In the genomic region with DNA sequence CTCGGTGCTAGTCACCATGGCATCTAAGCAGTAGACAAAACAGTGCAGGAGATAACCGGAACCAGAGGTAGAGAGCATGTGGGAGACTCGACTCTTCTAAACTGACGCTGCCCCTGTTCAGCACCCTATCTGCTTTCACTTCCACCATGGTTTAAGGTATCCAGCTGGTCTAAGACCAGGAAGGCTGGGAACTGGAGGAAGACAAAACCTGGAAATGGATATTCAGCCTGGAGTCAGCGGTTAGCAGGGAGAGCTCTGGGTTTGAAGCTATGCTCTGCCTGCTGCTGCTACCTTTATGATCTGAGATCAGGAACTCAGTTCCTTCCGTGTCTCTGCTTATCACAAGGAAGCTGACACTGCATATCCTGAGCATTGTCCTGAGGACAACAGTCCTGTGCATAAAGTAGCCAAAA, we compare ENCODE assay signal across 10 mouse cellular contexts. TPM values are rescaled to one million over a fixed set of nuclear protein-coding genes. Genes with fewer than 3 reads are reported as not detected.
DNase-seq lines count a peak whose midpoint lies in the region; ATAC-seq lines count a peak whose summit lies in the region.
"Had no signal": no experiment of that assay in that cellular context is flagged by ENCODE, and none has a peak within 500 bp of the region (broad histone marks: within the 10 kb centered on the region; RNA-seq: fewer than 3 reads in every experiment).

No protein-coding gene starts in this region.

- no peak overlapping the region for H3K9ac ChIP-seq in forebrain, embryonic 14.5 days (ENCODE audit: low read length)
- H3K9ac ChIP-seq in forebrain, embryonic 12.5 days: no peak overlapping the region
- no peak overlapping the region for H3K9ac ChIP-seq in intestine, embryonic 16.5 days (ENCODE audit: low read depth, low read length)
- no peak overlapping the region for H3K9ac ChIP-seq in liver, embryonic 12.5 days
- no peak overlapping the region for H3K9ac ChIP-seq in midbrain, embryonic 16.5 days (ENCODE audit: low read depth, low read length)

- H3K4me1 ChIP-seq in forebrain, embryonic 14.5 days (ENCODE audit: control insufficient read depth, insufficient read depth, low read length): peaks cover 3% of the 10 kb centered on the region; the same call in 1 of the 2 replicates
- H3K4me1 ChIP-seq in forebrain, embryonic 12.5 days: peaks cover 5% of the 10 kb centered on the region
- peaks cover 25% of the 10 kb centered on the region for H3K4me1 ChIP-seq in embryonic facial prominence, embryonic 10.5 days
- H3K4me1 ChIP-seq in intestine, embryonic 16.5 days (ENCODE audit: control insufficient read depth, insufficient read depth, low read length): peaks cover 15% of the 10 kb centered on the region
- H3K4me1 ChIP-seq in liver, embryonic 12.5 days: peaks cover 83% of the 10 kb centered on the region
- H3K4me1 ChIP-seq in midbrain, embryonic 16.5 days (ENCODE audit: control insufficient read depth, insufficient read depth, low read length): peaks cover 8% of the 10 kb centered on the region; the same call in 1 of the 2 replicates

- peaks cover 14% of the 10 kb centered on the region for H3K36me3 ChIP-seq in forebrain, embryonic 14.5 days (ENCODE audit: control insufficient read depth, insufficient read depth, low read length)
- peaks cover 11% of the 10 kb centered on the region; the same call in 1 of the 2 replicates for H3K36me3 ChIP-seq in forebrain, embryonic 12.5 days (replicated peaks)
- H3K36me3 ChIP-seq in embryonic facial prominence, embryonic 10.5 days (replicated peaks): peaks cover 12% of the 10 kb centered on the region
- no peaks in the 10 kb centered on the region for H3K36me3 ChIP-seq in intestine, embryonic 16.5 days (ENCODE audit: control insufficient read depth, insufficient read depth, low read length)
- peaks cover 25% of the 10 kb centered on the region for H3K36me3 ChIP-seq in liver, embryonic 12.5 days
- no peaks in the 10 kb centered on the region for H3K36me3 ChIP-seq in midbrain, embryonic 16.5 days (ENCODE audit: control insufficient read depth, insufficient read depth, low read length)

- no peak overlapping the region for H3K4me3 ChIP-seq in forebrain, embryonic 14.5 days (ENCODE audit: low read depth, low read length)
- no peak overlapping the region for H3K4me3 ChIP-seq in forebrain, embryonic 12.5 days (replicated peaks)
- H3K4me3 ChIP-seq in embryonic facial prominence, embryonic 10.5 days: no peak overlapping the region
- H3K4me3 ChIP-seq in intestine, embryonic 16.5 days (ENCODE audit: low read length): no peak overlapping the region
- H3K4me3 ChIP-seq in liver, embryonic 12.5 days: no peak overlapping the region
- no peak overlapping the region for H3K4me3 ChIP-seq in midbrain, embryonic 16.5 days (ENCODE audit: low read depth, low read length)

- 75% methylated on average over 6 of the region's 6 CpGs for WGBS in forebrain, embryonic 14.5 days
- WGBS in forebrain, embryonic 12.5 days: 75% methylated on average over 6 of the region's 6 CpGs
- 65% methylated on average over 6 of the region's 6 CpGs for WGBS in embryonic facial prominence, embryonic 10.5 days
- WGBS in intestine, embryonic 16.5 days: 40% methylated on average over 6 of the region's 6 CpGs
- 18% methylated on average over 6 of the region's 6 CpGs for WGBS in liver, embryonic 12.5 days (ENCODE audit: insufficient replicate concordance)
- WGBS in midbrain, embryonic 16.5 days: 69% methylated on average over 6 of the region's 6 CpGs

- no peaks in the 10 kb centered on the region for H3K27me3 ChIP-seq in forebrain, embryonic 14.5 days (replicated peaks; ENCODE audit: control insufficient read depth, insufficient read depth, low read length)
- no peaks in the 10 kb centered on the region for H3K27me3 ChIP-seq in forebrain, embryonic 12.5 days
- H3K27me3 ChIP-seq in embryonic facial prominence, embryonic 10.5 days (replicated peaks; ENCODE audit: low read depth, poor library complexity, severe bottlenecking): no peaks in the 10 kb centered on the region
- no peaks in the 10 kb centered on the region for H3K27me3 ChIP-seq in intestine, embryonic 16.5 days (replicated peaks; ENCODE audit: control insufficient read depth, insufficient read depth, low read length)
- no peaks in the 10 kb centered on the region for H3K27me3 ChIP-seq in liver, embryonic 12.5 days (replicated peaks)
- no peaks in the 10 kb centered on the region for H3K27me3 ChIP-seq in midbrain, embryonic 16.5 days (ENCODE audit: control insufficient read depth, insufficient read depth, low read depth, low read length)

- ATAC-seq in forebrain, embryonic 14.5 days: peak; percentile 61; the same call in 1 of the 2 replicates
- no peak for ATAC-seq in forebrain, embryonic 12.5 days (ENCODE audit: low FRiP score)
- ATAC-seq in intestine, embryonic 16.5 days: peak; percentile 53; the same call in 1 of the 2 replicates
- peak; percentile 33 for ATAC-seq in liver, embryonic 12.5 days
- ATAC-seq in midbrain, embryonic 16.5 days: no peak

- no peak overlapping the region for H3K27ac ChIP-seq in forebrain, embryonic 14.5 days (ENCODE audit: low read depth, low read length)
- no peak overlapping the region for H3K27ac ChIP-seq in forebrain, embryonic 12.5 days
- H3K27ac ChIP-seq in embryonic facial prominence, embryonic 10.5 days (replicated peaks): no peak overlapping the region
- H3K27ac ChIP-seq in intestine, embryonic 16.5 days (ENCODE audit: low read length): no peak overlapping the region
- H3K27ac ChIP-seq in liver, embryonic 12.5 days: 0 out of 2 replicates have a peak overlapping the region, but pooled peaks have one; percentile 18
- H3K27ac ChIP-seq in midbrain, embryonic 16.5 days (ENCODE audit: low read length): no peak overlapping the region

- no peak overlapping the region for H3K4me2 ChIP-seq in forebrain, embryonic 14.5 days (ENCODE audit: low read length)
- H3K4me2 ChIP-seq in forebrain, embryonic 12.5 days: no peak overlapping the region
- H3K4me2 ChIP-seq in intestine, embryonic 16.5 days (ENCODE audit: low read depth, low read length): no peak overlapping the region
- H3K4me2 ChIP-seq in liver, embryonic 12.5 days: peak overlapping the region; percentile 40
- no peak overlapping the region for H3K4me2 ChIP-seq in midbrain, embryonic 16.5 days (ENCODE audit: low read length)

- no peaks in the 10 kb centered on the region for H3K9me3 ChIP-seq in forebrain, embryonic 14.5 days (replicated peaks; ENCODE audit: control insufficient read depth, low read length)
- H3K9me3 ChIP-seq in forebrain, embryonic 12.5 days: no peaks in the 10 kb centered on the region
- H3K9me3 ChIP-seq in embryonic facial prominence, embryonic 10.5 days: no peaks in the 10 kb centered on the region
- H3K9me3 ChIP-seq in intestine, embryonic 16.5 days (ENCODE audit: control insufficient read depth, low read length): no peaks in the 10 kb centered on the region
- no peaks in the 10 kb centered on the region for H3K9me3 ChIP-seq in liver, embryonic 12.5 days (replicated peaks)
- H3K9me3 ChIP-seq in midbrain, embryonic 16.5 days (replicated peaks; ENCODE audit: control insufficient read depth, low read length, poor library complexity, severe bottlenecking): no peaks in the 10 kb centered on the region

- peak; percentile 42 for DNase-seq in forebrain, embryonic 14.5 days (ENCODE audit: low spot score)
- peak; percentile 12 for DNase-seq in embryonic facial prominence, embryonic 10.5 days (ENCODE audit: low spot score)
- no peak for DNase-seq in thymus, postnatal 10 days (ENCODE audit: low spot score in 2 of 2)
- DNase-seq in adrenal gland, postnatal 14 days: no peak
- DNase-seq: adrenal gland, postnatal 25 days; midbrain, embryonic 14.5 days had no signal

RNA-seq across cellular contexts. Expression of gene Cnst, which starts 35.9 kb away (rescaled TPM):
- polyA plus RNA-seq in forebrain, embryonic 14.5 days (2014; fragmentation: Nextera tagmentation; extraction: Ambion mirVana): 23.3 and 28.1 TPM in 2 replicates
- 26.9 and 29.0 TPM in 2 replicates for polyA plus RNA-seq in forebrain, embryonic 12.5 days (2016; fragmentation: Nextera tagmentation; extraction: Ambion mirVana)
- 21.0 and 21.6 TPM in 2 replicates for polyA plus RNA-seq in embryonic facial prominence, embryonic 10.5 days (2016; fragmentation: Nextera tagmentation; extraction: Ambion mirVana)
- 11.0 and 11.3 TPM in 2 replicates for polyA plus RNA-seq in intestine, embryonic 16.5 days (2015; fragmentation: Nextera tagmentation; extraction: Ambion mirVana)
- polyA plus RNA-seq in liver, embryonic 12.5 days (2016; fragmentation: Nextera tagmentation; extraction: Ambion mirVana): 17.8 and 18.7 TPM in 2 replicates
- polyA plus RNA-seq in midbrain, embryonic 16.5 days (2015; fragmentation: Nextera tagmentation; extraction: Ambion mirVana): 27.5 and 29.8 TPM in 2 replicates
- 40.4 and 49.6 TPM in 2 replicates for total RNA-seq in adrenal gland, postnatal 14 days (2021)

RNA-seq across cellular contexts. Expression of gene Tfb2m, which starts 36.0 kb away (rescaled TPM):
- 37.2 and 45.7 TPM in 2 replicates for polyA plus RNA-seq in forebrain, embryonic 14.5 days (2014; fragmentation: Nextera tagmentation; extraction: Ambion mirVana)
- 33.6 and 33.7 TPM in 2 replicates for polyA plus RNA-seq in forebrain, embryonic 12.5 days (2016; fragmentation: Nextera tagmentation; extraction: Ambion mirVana)
- 25.1 and 28.1 TPM in 2 replicates for polyA plus RNA-seq in embryonic facial prominence, embryonic 10.5 days (2016; fragmentation: Nextera tagmentation; extraction: Ambion mirVana)
- 26.3 and 31.5 TPM in 2 replicates for polyA plus RNA-seq in intestine, embryonic 16.5 days (2015; fragmentation: Nextera tagmentation; extraction: Ambion mirVana)
- 13.2 and 17.7 TPM in 2 replicates for polyA plus RNA-seq in liver, embryonic 12.5 days (2016; fragmentation: Nextera tagmentation; extraction: Ambion mirVana)
- 25.2 and 25.7 TPM in 2 replicates for polyA plus RNA-seq in midbrain, embryonic 16.5 days (2015; fragmentation: Nextera tagmentation; extraction: Ambion mirVana)
- 57.2 and 67.9 TPM in 2 replicates for total RNA-seq in adrenal gland, postnatal 14 days (2021)

Comparison
In these comparisons a context has a peak if more than half of its experiments do, and no peak if none do; other contexts are left out.
1. ATAC-seq: peak in forebrain, embryonic 14.5 days (single experiment), intestine, embryonic 16.5 days (single experiment) and liver, embryonic 12.5 days (single experiment); none in forebrain, embryonic 12.5 days (single experiment) and midbrain, embryonic 16.5 days (single experiment).
2. DNase-seq: peak in forebrain, embryonic 14.5 days (single experiment) and embryonic facial prominence, embryonic 10.5 days (single experiment); none in thymus, postnatal 10 days (0 of 2) and adrenal gland, postnatal 14 days (single experiment).